Mouse (Mus musculus) 3T3-L1 (cell line): Measurements from ENCODE around the gene Fxyd5.

ENCODE experiments used
- DNase-seq: peaks from one replicate; pipeline ENCODE4 v3.0.0-alpha.2; 2015; ENCODE audit warnings: low read depth, low spot score

Fxyd5 gene

GRCm38 (mm10) chr7:31063074-31063560 lies 20.8 kb upstream of the Fxyd5 start:
- peak; percentile 69 for DNase-seq

- no peak for DNase-seq
These were observed 18.3 kb upstream of the Fxyd5 start for GRCm38 (mm10) chr7:31060621-31061010.

GRCm38 (mm10) chr7:31059919-31060620 lies 17.8 kb upstream of the Fxyd5 start:
- no peak for DNase-seq

- DNase-seq = peak; percentile 71
These were observed 16.8 kb upstream of the Fxyd5 start, which contains the start of gene Lgi4 for GRCm38 (mm10) chr7:31059108-31059507. Gene Lgi4 (plus strand): TSS chr7:31059342.

- no peak for DNase-seq
These were observed 15.9 kb upstream of the Fxyd5 start for GRCm38 (mm10) chr7:31058211-31058610.

GRCm38 (mm10) chr7:31057730-31058129 lies 15.4 kb upstream of the Fxyd5 start:
- DNase-seq = no peak

- no peak for DNase-seq
These were observed 14.8 kb upstream of the Fxyd5 start, which contains the start of gene Fxyd1 for GRCm38 (mm10) chr7:31057071-31057470. Gene Fxyd1 (minus strand): TSS chr7:31057199.

GRCm38 (mm10) chr7:31056448-31056847 lies 14.2 kb upstream of the Fxyd5 start:
- no peak for DNase-seq

GRCm38 (mm10) chr7:31055883-31056282 lies 13.6 kb upstream of the Fxyd5 start:
- no peak for DNase-seq

- no peak for DNase-seq
These were observed 13.1 kb upstream of the Fxyd5 start for GRCm38 (mm10) chr7:31055354-31055824.

- no peak for DNase-seq
These were observed 12.5 kb upstream of the Fxyd5 start for GRCm38 (mm10) chr7:31054661-31055320.

GRCm38 (mm10) chr7:31053882-31054447 lies 11.7 kb upstream of the Fxyd5 start:
- DNase-seq = no peak

GRCm38 (mm10) chr7:31052636-31053434 lies 10.6 kb upstream of the Fxyd5 start:
- no peak for DNase-seq

GRCm38 (mm10) chr7:31052251-31052635 lies 10.0 kb upstream of the Fxyd5 start:
- DNase-seq = no peak

GRCm38 (mm10) chr7:31051321-31052021 lies 9.2 kb upstream of the Fxyd5 start, which contains the start of gene Fxyd7:
Gene Fxyd7 (minus strand): TSS chr7:31051467.
- DNase-seq = no peak

- no peak for DNase-seq
These were observed 8.6 kb upstream of the Fxyd5 start for GRCm38 (mm10) chr7:31050921-31051320.

- DNase-seq = no peak
These were observed 8.2 kb upstream of the Fxyd5 start for GRCm38 (mm10) chr7:31050487-31050886.

GRCm38 (mm10) chr7:31049846-31050281 lies 7.6 kb upstream of the Fxyd5 start:
- no peak for DNase-seq

GRCm38 (mm10) chr7:31049135-31049845 lies 7.0 kb upstream of the Fxyd5 start:
- no peak for DNase-seq

GRCm38 (mm10) chr7:31041662-31042315 lies 492 bp downstream of the Fxyd5 start:
- DNase-seq = peak; percentile 64
